Mouse (Mus musculus): Measurements from ENCODE around the gene Elovl7.

Gene Elovl7

GRCm38 (mm10) chr13:108241715-108242114, 27.5 kb downstream of the Elovl7 start:
- no peak for DNase-seq (ENCODE audit: low spot score)

GRCm38 (mm10) chr13:108245086-108245697, 31.0 kb downstream of the Elovl7 start:
- DNase-seq (ENCODE audit: low spot score), result no peak

GRCm38 (mm10) chr13:108251106-108251505, 36.9 kb downstream of the Elovl7 start:
- DNase-seq (ENCODE audit: low spot score), result no peak

GRCm38 (mm10) chr13:108253977-108254376, 39.8 kb downstream of the Elovl7 start:
- no peak for DNase-seq (ENCODE audit: low spot score)

GRCm38 (mm10) chr13:108263042-108263441, 48.8 kb downstream of the Elovl7 start:
- no peak for DNase-seq (ENCODE audit: low spot score)

- DNase-seq (ENCODE audit: low spot score), result no peak
Observed at GRCm38 (mm10) chr13:108265394-108265793, 51.2 kb downstream of the Elovl7 start.

- DNase-seq (ENCODE audit: low spot score), result no peak
Observed at GRCm38 (mm10) chr13:108267841-108268634, 53.8 kb downstream of the Elovl7 start.

GRCm38 (mm10) chr13:108271458-108272148, 57.4 kb downstream of the Elovl7 start:
- DNase-seq (ENCODE audit: low spot score), result no peak

GRCm38 (mm10) chr13:108272332-108272731, 58.1 kb downstream of the Elovl7 start:
- DNase-seq (ENCODE audit: low spot score), result no peak

GRCm38 (mm10) chr13:108273034-108273433, 58.8 kb downstream of the Elovl7 start:
- no peak for DNase-seq (ENCODE audit: low spot score)

GRCm38 (mm10) chr13:108273456-108273855, 59.3 kb downstream of the Elovl7 start:
- DNase-seq (ENCODE audit: low spot score), result no peak

- no peak for DNase-seq (ENCODE audit: low spot score)
Observed at GRCm38 (mm10) chr13:108276561-108276960, 62.4 kb downstream of the Elovl7 start.

- no peak for DNase-seq (ENCODE audit: low spot score)
Observed at GRCm38 (mm10) chr13:108277320-108277719, 63.1 kb downstream of the Elovl7 start.

GRCm38 (mm10) chr13:108278592-108278991, 64.4 kb downstream of the Elovl7 start:
- no peak for DNase-seq (ENCODE audit: low spot score)

- DNase-seq (ENCODE audit: low spot score), result no peak
Observed at GRCm38 (mm10) chr13:108284312-108284711, 70.1 kb downstream of the Elovl7 start.

- no peak for DNase-seq (ENCODE audit: low spot score)
Observed at GRCm38 (mm10) chr13:108287953-108288352, 73.7 kb downstream of the Elovl7 start.

GRCm38 (mm10) chr13:108289436-108289835, 75.2 kb downstream of the Elovl7 start:
- DNase-seq (ENCODE audit: low spot score), result no peak

- DNase-seq (ENCODE audit: low spot score), result no peak
Observed at GRCm38 (mm10) chr13:108290314-108290713, 76.1 kb downstream of the Elovl7 start.

- DNase-seq (ENCODE audit: low spot score), result peak; percentile 23
Observed at GRCm38 (mm10) chr13:108297350-108298093, 83.3 kb downstream of the Elovl7 start.

GRCm38 (mm10) chr13:108298241-108298640, 84.0 kb downstream of the Elovl7 start:
- no peak for DNase-seq (ENCODE audit: low spot score)

- no peak for DNase-seq (ENCODE audit: low spot score)
Observed at GRCm38 (mm10) chr13:108300346-108300950, 86.2 kb downstream of the Elovl7 start.

- no peak for DNase-seq (ENCODE audit: low spot score)
Observed at GRCm38 (mm10) chr13:108301411-108301810, 87.2 kb downstream of the Elovl7 start.

Measured in c-Kit-positive CD71-positive TER-119-positive erythroid progenitor cells, embryonic 14.5 days (primary cell).